Mouse (Mus musculus) left cerebral cortex, adult 2 months (tissue): ENCODE data around the gene Ghrh. TPM values are rescaled to one million over a fixed set of nuclear protein-coding genes. Genes with fewer than 3 reads are reported as not detected.
"Not testable (repeated sequence)": the region's sequence is repeated elsewhere in the genome, so short reads cannot be mapped to it uniquely, and the experiment has no call there.

Experiments used
- DNase-seq, 2 experiments: peaks; one replicate each; pipeline ENCODE4 v3.0.0; 2021 to 2022; ENCODE audit warnings: low spot score in 2 of 2, mixed read lengths in 1 of 2; ENCODE audit errors: extremely low spot score in 1 of 2
- H3K27ac ChIP-seq: fragments of 200-600 bp; 2 replicates; pipeline ENCODE4 v1.8.1; 2022
- H3K4me3 ChIP-seq: fragments of 200-600 bp; 2 replicates; pipeline ENCODE4 v1.8.1; 2022
- CTCF ChIP-seq: fragments of 200-600 bp; IDR thresholded peaks from 2 replicates; pipeline ENCODE4 v1.8.1; 2022; ENCODE audit warnings: antibody characterized with exemption, mild to moderate bottlenecking, moderate library complexity
- intact Hi-C: fragments of 180-260 bp; cut with DNase I; formaldehyde crosslinking; loops from one replicate; pipeline ENCODE4 v1.15.1; 2025
- long read RNA-seq, 2 experiments: library from polyadenylated mRNA; stranded (forward); transcript quantifications; one replicate each; pipeline ENCODE4 v2.0.0; 2021; ENCODE audit warnings: borderline mapping rate in 2 of 2
- total RNA-seq, 2 experiments: library from RNA; stranded (reverse); gene quantifications; 2 replicates each; pipeline ENCODE4 v1.2.3; 2021

Ghrh gene
- not detected for total RNA-seq
- long read RNA-seq, experiment 1, partial matches to known transcripts: 0 of 1 reads
- long read RNA-seq, experiment 1, other reads (novel, unspliced or antisense): 0 of 1 reads
- long read RNA-seq, experiment 2: 0 reads

DNA sequence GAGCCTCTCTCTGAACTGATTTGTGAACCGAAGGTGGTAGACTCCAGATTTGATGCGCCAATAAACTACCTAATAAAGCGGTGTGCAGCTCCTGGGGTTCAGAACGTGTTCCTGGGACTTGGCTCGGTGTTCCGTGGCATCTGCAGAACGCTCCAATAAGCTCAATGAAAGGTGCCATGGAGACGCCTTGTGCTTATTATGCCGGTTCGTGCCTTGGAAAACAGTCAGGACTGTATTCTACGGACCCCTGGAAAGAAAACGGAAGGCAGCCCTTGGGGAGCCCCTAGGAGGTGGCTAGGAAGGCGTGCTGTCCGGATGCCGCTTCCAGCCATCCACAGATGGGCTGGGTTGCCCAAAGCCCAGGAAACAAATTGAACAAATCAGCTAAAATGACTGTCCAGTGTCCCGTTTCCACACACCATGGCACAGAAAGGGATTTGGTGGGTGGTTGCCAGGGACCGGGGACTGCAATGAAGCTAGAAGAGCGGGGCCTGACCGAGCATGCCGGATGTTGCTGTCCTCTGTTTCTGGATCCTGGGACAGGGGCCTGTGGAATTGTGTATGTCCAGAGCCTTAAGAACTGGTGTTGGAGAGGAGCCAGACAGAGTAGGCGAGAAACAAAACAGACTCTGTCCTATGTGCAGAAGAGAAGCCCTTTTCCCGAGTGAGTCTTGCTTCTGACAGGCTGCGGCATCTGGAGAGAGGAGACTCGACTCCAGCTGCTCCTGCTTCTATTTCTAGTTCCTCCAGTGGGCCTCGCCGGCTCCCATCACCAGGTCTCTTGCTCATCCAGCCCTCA lies at the start of gene Ghrh:
Gene Ghrh, minus strand, starts transcription at position 146 of the 799 bp plus-strand sequence.
- H3K4me3 ChIP-seq: no peak within 1 kb of the TSS
- intact Hi-C loops: no loop called here
- DNase-seq: peak; percentile 36 to 47
- TF ChIP-seq CTCF: no peak
- H3K27ac ChIP-seq: peak within 1 kb of the TSS; percentile 86

- no peak for TF ChIP-seq CTCF
- intact Hi-C loops: no loop called here
- Histone ChIP-seq H3K4me3 (no peak overlapping the region), H3K27ac (no peak overlapping the region)
- DNase-seq: no peak
Observed at GRCm38 (mm10) chr2:157395960-157396359, 48.7 kb upstream of the Ghrh start.

DNA sequence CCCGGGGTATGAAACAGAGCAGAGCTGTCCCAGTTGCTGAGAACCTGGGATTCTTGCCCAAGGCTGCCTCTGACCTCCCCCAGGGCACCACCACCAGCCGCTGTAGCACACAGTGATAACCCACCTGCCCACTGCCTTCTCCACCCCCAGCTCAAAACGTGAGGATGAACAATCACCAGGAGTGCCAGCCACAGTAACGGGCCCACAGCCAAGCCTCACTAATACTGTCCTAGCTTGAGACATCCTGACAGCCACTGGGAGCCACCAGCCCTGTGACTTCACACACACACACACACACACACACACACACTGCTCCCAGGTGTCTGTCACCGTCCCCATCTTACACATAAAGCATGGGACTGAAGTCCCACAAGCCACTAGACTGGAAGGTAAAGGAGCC lies 48.1 kb upstream of the Ghrh start:
- no peak overlapping the region for H3K4me3 ChIP-seq
- intact Hi-C loops: no loop called here
- no peak overlapping the region for H3K27ac ChIP-seq
- DNase-seq: no peak
- no peak for TF ChIP-seq CTCF

DNA sequence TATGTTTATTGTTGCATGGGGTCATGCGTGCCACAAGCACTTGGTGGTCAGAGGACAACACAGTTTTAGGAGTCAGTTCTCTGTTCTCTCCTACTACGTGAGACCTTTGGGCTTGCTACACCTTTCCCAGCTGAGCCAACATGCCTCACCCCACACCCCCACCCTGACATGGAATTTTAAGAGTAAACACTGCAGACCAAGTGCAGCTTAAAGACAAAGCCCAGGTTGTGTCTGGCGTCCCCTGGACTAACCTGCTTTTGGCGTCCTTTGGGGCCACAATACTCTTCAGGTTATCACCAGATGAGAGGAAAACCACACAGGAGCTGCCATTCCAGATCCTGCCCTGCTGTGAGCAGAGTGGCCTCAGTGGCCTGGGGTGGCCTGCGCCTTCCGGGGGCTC lies 47.6 kb upstream of the Ghrh start:
- H3K4me3 ChIP-seq: no peak overlapping the region
- no peak overlapping the region for H3K27ac ChIP-seq
- no peak for DNase-seq
- no peak for TF ChIP-seq CTCF
- intact Hi-C loops: no loop called here

- intact Hi-C loops: no loop called here
Observed at GRCm38 (mm10) chr2:157393549-157393948, 46.2 kb upstream of the Ghrh start.

GRCm38 (mm10) chr2:157392331-157392730 lies 45.0 kb upstream of the Ghrh start:
- no peak for TF ChIP-seq CTCF
- DNase-seq: no peak

More at GRCm38 (mm10) chr2:157393549-157393948, 46.2 kb upstream of the Ghrh start:
- TF ChIP-seq CTCF: no peak
- Histone ChIP-seq H3K27ac (no peak overlapping the region), H3K4me3 (no peak overlapping the region)
- DNase-seq: no peak

GRCm38 (mm10) chr2:157389591-157389921 lies 42.2 kb upstream of the Ghrh start:
- no peak for TF ChIP-seq CTCF
- Histone ChIP-seq H3K27ac (no peak overlapping the region), H3K4me3 (no peak overlapping the region)
- no peak for DNase-seq
- intact Hi-C loops: no loop called here

More at GRCm38 (mm10) chr2:157392331-157392730, 45.0 kb upstream of the Ghrh start:
- Histone ChIP-seq H3K27ac (no peak overlapping the region), H3K4me3 (no peak overlapping the region)
- intact Hi-C loops: no loop called here

DNA sequence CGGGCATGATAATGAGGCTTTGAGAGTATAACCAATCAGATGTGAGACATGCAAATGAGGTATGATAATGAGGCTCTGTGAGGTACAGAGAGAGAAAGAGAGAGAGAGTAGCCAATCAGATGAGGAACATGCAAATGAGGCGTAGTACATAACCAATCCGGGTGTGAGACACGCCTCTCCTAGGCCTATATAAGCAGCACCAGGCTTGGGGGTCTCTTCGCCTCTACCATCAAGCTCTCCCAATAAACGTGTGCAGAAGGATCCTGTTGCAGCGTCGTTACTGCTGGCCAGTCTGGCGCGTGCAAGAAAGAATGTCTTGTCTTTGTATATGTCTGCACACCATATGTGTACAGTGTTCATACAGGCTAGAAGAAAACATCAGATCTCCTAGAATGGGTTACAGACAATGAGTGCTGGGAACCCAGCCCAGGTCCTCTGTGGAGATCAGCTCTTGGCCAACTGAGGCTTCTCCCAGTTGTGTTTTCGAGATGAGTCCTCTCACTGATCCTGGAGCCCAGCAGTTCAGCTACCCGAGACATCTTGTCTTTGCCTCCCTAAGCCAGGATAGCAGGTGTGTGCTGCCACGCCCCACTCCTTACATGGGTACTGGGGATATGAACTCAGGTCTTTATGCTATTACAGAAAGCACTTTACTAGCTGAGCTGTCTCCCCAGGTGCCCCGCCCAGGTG lies 41.7 kb upstream of the Ghrh start:
- H3K4me3 ChIP-seq, intact Hi-C loops, H3K27ac ChIP-seq, DNase-seq: not testable (repeated sequence)

GRCm38 (mm10) chr2:157384836-157385235 lies 37.5 kb upstream of the Ghrh start:
- TF ChIP-seq CTCF: no peak
- no peak for DNase-seq
- Histone ChIP-seq H3K4me3 (no peak overlapping the region), H3K27ac (no peak overlapping the region)
- intact Hi-C loops: no loop called here

DNA sequence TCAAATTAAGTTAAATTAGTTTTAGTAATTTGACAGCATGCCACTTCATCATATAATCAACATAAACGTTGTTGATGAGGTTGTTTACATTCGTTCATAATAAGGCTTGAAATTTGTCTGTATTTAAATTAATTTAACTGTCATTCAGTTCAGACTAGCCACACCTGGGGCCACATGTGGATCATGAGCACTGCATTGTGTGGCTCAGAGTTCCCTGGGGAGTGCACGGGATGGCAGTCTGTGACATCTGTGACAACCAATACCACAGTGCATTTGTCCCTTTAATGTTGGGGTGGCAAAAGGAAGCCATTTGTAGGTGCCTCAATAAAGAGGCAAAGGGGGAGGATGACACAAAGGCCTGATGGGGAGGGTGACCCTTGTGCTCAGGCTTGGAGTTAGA lies 29.7 kb upstream of the Ghrh start:
- Histone ChIP-seq H3K27ac (no peak overlapping the region), H3K4me3 (no peak overlapping the region)
- intact Hi-C loops: no loop called here
- TF ChIP-seq CTCF: no peak
- no peak for DNase-seq

GRCm38 (mm10) chr2:157375794-157376757 lies 28.8 kb upstream of the Ghrh start:
- no peak for TF ChIP-seq CTCF
- intact Hi-C loops: no loop called here
- no peak for DNase-seq
- H3K4me3 ChIP-seq: no peak overlapping the region
- H3K27ac ChIP-seq: no peak overlapping the region
